Mouse (Mus musculus) intestine, embryonic 14.5 days (tissue): ENCODE data around the gene A730061H03Rik. TPM values are rescaled to one million over a fixed set of nuclear protein-coding genes. Genes with fewer than 3 reads are reported as not detected.

Experiments
- ATAC-seq: fragments of 200-750 bp; cut with Nextera tagmentation; replicated peaks from 2 replicates; pipeline ENCODE4 v1.8.0; 2017; ENCODE audit warnings: low read depth, moderate number of reproducible peaks, moderate TSS enrichment, moderate library complexity; ENCODE audit not compliant: low FRiP score, low TSS enrichment
- DNase-seq: peaks from one replicate; pipeline ENCODE4 v3.0.0-alpha.2; 2018; ENCODE audit warnings: low spot score
- H3K27ac ChIP-seq: fragments of 300-500 bp; sonication (generic); 2 replicates; pipeline ENCODE4 v1.5.1; 2014; ENCODE audit warnings: low read depth, mild to moderate bottlenecking, control low read depth
- H3K27me3 ChIP-seq: fragments of 300-500 bp; sonication (generic); replicated peaks from 2 replicates; pipeline ENCODE4 v1.6.1; 2014; ENCODE audit warnings: low read length, control low read depth; ENCODE audit not compliant: control insufficient read depth, insufficient read depth
- H3K36me3 ChIP-seq: fragments of 300-500 bp; sonication (generic); 2 replicates; pipeline ENCODE4 v1.6.1; 2014; ENCODE audit warnings: low read length, control low read depth; ENCODE audit not compliant: control insufficient read depth, insufficient read depth
- H3K4me1 ChIP-seq: fragments of 300-500 bp; sonication (generic); replicated peaks from 2 replicates; pipeline ENCODE4 v1.6.1; 2014; ENCODE audit warnings: low read length, control low read depth, mixed read lengths; ENCODE audit not compliant: control insufficient read depth, insufficient read depth
- H3K4me2 ChIP-seq: fragments of 300-500 bp; sonication (generic); 2 replicates; pipeline ENCODE4 v1.6.1; 2014; ENCODE audit warnings: low read length
- H3K4me3 ChIP-seq: fragments of 300-500 bp; sonication (generic); 2 replicates; pipeline ENCODE4 v1.5.1; 2014; ENCODE audit warnings: low read depth, low read length, control low read depth, mixed read lengths
- H3K9ac ChIP-seq: fragments of 300-500 bp; sonication (generic); 2 replicates; pipeline ENCODE4 v1.6.1; 2014; ENCODE audit warnings: mild to moderate bottlenecking, low read length
- H3K9me3 ChIP-seq: fragments of 300-500 bp; sonication (generic); 2 replicates; pipeline ENCODE4 v1.6.1; 2016; ENCODE audit warnings: low read length, control low read depth; ENCODE audit not compliant: control insufficient read depth
- WGBS: fragments of 180-500 bp; shearing (Covaris S2); extraction: QIAGEN DNeasy Blood & Tissue Kit; methylation state at CpG from one replicate; pipeline ENCODE4 v1.1.7; 2014; 5-methylcytosine and 5-hydroxymethylcytosine counted together
- polyA plus RNA-seq: library from polyadenylated mRNA; unstranded; fragments of >200 nt; fragmentation: Nextera tagmentation; extraction: Ambion mirVana; gene quantifications from 2 replicates; pipeline ENCODE4 v1.2.1, GENCODE M21; 2014

The A730061H03Rik gene
- polyA plus RNA-seq, 1 experiment from 2014 or later, result 0.64 TPM

- Histone ChIP-seq H3K27me3 (peaks cover 6% of the 10 kb centered on the region; the same call in 1 of the 2 replicates), H3K4me1 (0 out of 2 replicates have a peak, but pooled peaks cover 8% of the 10 kb centered on the region), H3K9ac (peak within 1 kb of the TSS; percentile 51), H3K4me3 (peak within 1 kb of the TSS; percentile 43), H3K4me2 (peak within 1 kb of the TSS; percentile 76), H3K9me3 (no peaks in the 10 kb centered on the region), H3K36me3 (peaks cover 40% of the 10 kb centered on the region), H3K27ac (no peak within 1 kb of the TSS)
- peak; percentile 71 for DNase-seq
- WGBS, result 2% methylated on average over 43 of the region's 43 CpGs
- peak; percentile 78 for ATAC-seq
Observed at GRCm38 (mm10) chr14:55584702-55585565, 24.7 kb upstream of the A730061H03Rik start, which contains the start of gene Emc9. Gene Emc9, minus strand, starts transcription at chr14:55585302.

- Histone ChIP-seq H3K36me3 (peaks cover 41% of the 10 kb centered on the region), H3K9me3 (no peaks in the 10 kb centered on the region), H3K4me2 (peak overlapping the region; percentile 76), H3K27me3 (peaks cover 6% of the 10 kb centered on the region; the same call in 1 of the 2 replicates), H3K9ac (no peak overlapping the region; the same call in 1 of the 2 replicates), H3K27ac (no peak overlapping the region), H3K4me3 (peak overlapping the region; percentile 43), H3K4me1 (0 out of 2 replicates have a peak, but pooled peaks cover 12% of the 10 kb centered on the region)
- ATAC-seq (no peak), DNase-seq (no peak)
- WGBS, result 34% methylated on average over 5 of the region's 5 CpGs
Observed at GRCm38 (mm10) chr14:55584303-55584701, 24.1 kb upstream of the A730061H03Rik start.

GRCm38 (mm10) chr14:55581981-55582681 lies 21.9 kb upstream of the A730061H03Rik start:
- no peak overlapping the region for H3K4me2 ChIP-seq
- H3K27me3 ChIP-seq, result peaks cover 6% of the 10 kb centered on the region; the same call in 1 of the 2 replicates
- no peak for ATAC-seq
- no peak overlapping the region for H3K4me3 ChIP-seq
- 75% methylated on average over 9 of the region's 9 CpGs for WGBS
- H3K9ac ChIP-seq, result no peak overlapping the region
- peaks cover 25% of the 10 kb centered on the region for H3K36me3 ChIP-seq
- DNase-seq, result no peak
- H3K27ac ChIP-seq, result no peak overlapping the region
- peaks cover 16% of the 10 kb centered on the region for H3K4me1 ChIP-seq
- no peaks in the 10 kb centered on the region for H3K9me3 ChIP-seq

- H3K27ac ChIP-seq, result no peak overlapping the region
- no peaks in the 10 kb centered on the region for H3K9me3 ChIP-seq
- H3K4me3 ChIP-seq, result no peak overlapping the region
- DNase-seq (no peak), ATAC-seq (no peak)
- no peak overlapping the region for H3K4me2 ChIP-seq
- H3K36me3 ChIP-seq, result peaks cover 23% of the 10 kb centered on the region
- peaks cover 6% of the 10 kb centered on the region; the same call in 1 of the 2 replicates for H3K27me3 ChIP-seq
- H3K4me1 ChIP-seq, result peaks cover 16% of the 10 kb centered on the region
- 93% methylated on average over 16 of the region's 16 CpGs for WGBS
- H3K9ac ChIP-seq, result no peak overlapping the region
Observed at GRCm38 (mm10) chr14:55580731-55581130, 20.5 kb upstream of the A730061H03Rik start.

- Histone ChIP-seq H3K4me1 (peaks cover 12% of the 10 kb centered on the region), H3K9ac (no peak overlapping the region), H3K27ac (no peak overlapping the region), H3K4me2 (no peak overlapping the region), H3K9me3 (no peaks in the 10 kb centered on the region), H3K4me3 (no peak overlapping the region), H3K36me3 (peaks cover 23% of the 10 kb centered on the region), H3K27me3 (peaks cover 6% of the 10 kb centered on the region; the same call in 1 of the 2 replicates)
- DNase-seq, result no peak
- no peak for ATAC-seq
- 86% methylated on average over 23 of the region's 23 CpGs for WGBS
Observed at GRCm38 (mm10) chr14:55579511-55580496, 19.6 kb upstream of the A730061H03Rik start.

- Histone ChIP-seq H3K4me2 (peak overlapping the region; percentile 87), H3K4me3 (peak overlapping the region; percentile 93), H3K27me3 (no peaks in the 10 kb centered on the region), H3K27ac (peak overlapping the region; percentile 65), H3K9ac (peak overlapping the region; percentile 77), H3K36me3 (peaks cover 23% of the 10 kb centered on the region), H3K4me1 (peaks cover 8% of the 10 kb centered on the region), H3K9me3 (no peaks in the 10 kb centered on the region)
- peak; percentile 43 for ATAC-seq
- no peak for DNase-seq
- 23% methylated on average over 6 of the region's 6 CpGs for WGBS
Observed at GRCm38 (mm10) chr14:55578668-55579269, 18.6 kb upstream of the A730061H03Rik start.

- peak; percentile 85 for DNase-seq
- WGBS, result under 1% methylated on average over 32 of the region's 32 CpGs
Observed at GRCm38 (mm10) chr14:55577871-55578667, 17.9 kb upstream of the A730061H03Rik start, which contains the start of gene Psme1. Gene Psme1, plus strand, starts transcription at chr14:55578123.

More at GRCm38 (mm10) chr14:55577871-55578667, 17.9 kb upstream of the A730061H03Rik start, which contains the start of gene Psme1:
- peaks cover 8% of the 10 kb centered on the region for H3K4me1 ChIP-seq
- H3K9me3 ChIP-seq, result no peaks in the 10 kb centered on the region
- peak within 1 kb of the TSS; percentile 93 for H3K4me3 ChIP-seq
- no peaks in the 10 kb centered on the region for H3K27me3 ChIP-seq
- peak within 1 kb of the TSS; percentile 65 for H3K27ac ChIP-seq
- peaks cover 23% of the 10 kb centered on the region for H3K36me3 ChIP-seq
- H3K9ac ChIP-seq, result peak within 1 kb of the TSS; percentile 77
- H3K4me2 ChIP-seq, result peak within 1 kb of the TSS; percentile 87
- ATAC-seq, result peak; percentile 91
